Mouse (Mus musculus) heart, postnatal 0 days (tissue): ENCODE measurements at regions not wholly inside any gene's neighbourhood (a gene's known extent, or its start where the extent isn't known, plus 50 kb on each side); places are given as distances from the start of the nearest gene placed in this dataset.

ENCODE experiments used
- ATAC-seq: fragments of 200-750 bp; cut with Nextera tagmentation; 2 replicates; pipeline ENCODE4 v1.8.0; 2017; ENCODE audit warnings: low read depth, moderate number of reproducible peaks, moderate library complexity; ENCODE audit not compliant: insufficient read depth
- DNase-seq: peaks from one replicate; pipeline ENCODE4 v3.0.0-alpha.2; 2016; ENCODE audit warnings: low spot score
- H3K27ac ChIP-seq: fragments of 300-500 bp; sonication (generic); 2 replicates; pipeline ENCODE4 v1.5.1; 2014; ENCODE audit warnings: low read depth, mild to moderate bottlenecking
- H3K27me3 ChIP-seq: fragments of 300-500 bp; sonication (generic); 2 replicates; pipeline ENCODE4 v1.6.1; 2014; ENCODE audit warnings: low read length, mixed read lengths; ENCODE audit not compliant: control insufficient read depth, insufficient read depth
- H3K36me3 ChIP-seq: fragments of 300-500 bp; sonication (generic); replicated peaks from 2 replicates; pipeline ENCODE4 v1.6.1; 2014; ENCODE audit warnings: low read length, mixed read lengths; ENCODE audit not compliant: control insufficient read depth, insufficient read depth
- H3K4me1 ChIP-seq: fragments of 300-500 bp; sonication (generic); 2 replicates; pipeline ENCODE4 v1.6.1; 2014; ENCODE audit warnings: antibody characterized with exemption; ENCODE audit not compliant: control insufficient read depth, insufficient read depth
- H3K4me2 ChIP-seq: fragments of 300-500 bp; sonication (generic); 2 replicates; pipeline ENCODE4 v1.6.1; 2014; ENCODE audit warnings: low read depth, mild to moderate bottlenecking, low read length, moderate library complexity
- H3K4me3 ChIP-seq: fragments of 300-500 bp; sonication (generic); 2 replicates; pipeline ENCODE4 v1.5.1; 2014; ENCODE audit warnings: low read depth, low read length
- H3K9ac ChIP-seq: fragments of 300-500 bp; sonication (generic); replicated peaks from 2 replicates; pipeline ENCODE4 v1.6.1; 2014; ENCODE audit warnings: low read depth, low read length, mixed read lengths
- H3K9me3 ChIP-seq: fragments of 300-500 bp; sonication (generic); replicated peaks from 2 replicates; pipeline ENCODE4 v1.6.1; 2016; ENCODE audit warnings: low read length; ENCODE audit not compliant: control insufficient read depth
- CTCF ChIP-seq: IDR thresholded peaks from 2 replicates; pipeline ENCODE4 v1.5.1; 2016; ENCODE audit warnings: antibody characterized with exemption, control low read depth, low read depth
- EP300 ChIP-seq: IDR thresholded peaks from 2 replicates; pipeline ENCODE4 v1.6.1; 2016; ENCODE audit warnings: antibody characterized with exemption, low read depth
- WGBS: fragments of 180-500 bp; shearing (Covaris S2); extraction: QIAGEN DNeasy Blood & Tissue Kit; methylation state at CpG from one replicate; pipeline ENCODE4 v1.1.7; 2014; 5-methylcytosine and 5-hydroxymethylcytosine counted together

DNA sequence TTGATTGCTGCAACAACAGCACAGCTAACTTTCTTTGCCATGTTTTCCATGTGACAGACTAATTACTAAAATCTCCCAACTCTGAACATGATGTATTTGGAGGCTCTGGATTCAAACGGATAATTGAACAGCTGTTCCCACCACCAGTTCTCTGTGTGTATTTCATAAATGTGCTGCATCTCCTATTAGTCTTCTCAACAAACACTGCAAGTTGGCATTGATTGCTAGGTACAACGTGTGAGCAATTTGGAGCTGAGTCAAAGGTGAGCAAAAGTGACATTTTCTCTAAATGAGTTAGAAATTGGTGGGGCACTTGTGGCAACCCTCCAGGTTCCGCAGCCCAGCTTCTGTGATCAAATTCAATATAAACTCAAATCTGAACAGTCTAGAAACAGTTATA is 259.0 kb upstream of the Kcnip4 start:
- H3K9ac ChIP-seq: no peak overlapping the region
- H3K27ac ChIP-seq: no peak overlapping the region
- WGBS: 58% methylated on average over 3 of the region's 3 CpGs
- H3K9me3 ChIP-seq: no peaks in the 10 kb centered on the region
- ATAC-seq (no peak), DNase-seq (no peak)
- no peak overlapping the region for H3K4me3 ChIP-seq
- no peaks in the 10 kb centered on the region for H3K27me3 ChIP-seq
- no peak for TF ChIP-seq EP300
- no peaks in the 10 kb centered on the region for H3K36me3 ChIP-seq
- no peak overlapping the region for H3K4me2 ChIP-seq
- H3K4me1 ChIP-seq: no peaks in the 10 kb centered on the region

DNA sequence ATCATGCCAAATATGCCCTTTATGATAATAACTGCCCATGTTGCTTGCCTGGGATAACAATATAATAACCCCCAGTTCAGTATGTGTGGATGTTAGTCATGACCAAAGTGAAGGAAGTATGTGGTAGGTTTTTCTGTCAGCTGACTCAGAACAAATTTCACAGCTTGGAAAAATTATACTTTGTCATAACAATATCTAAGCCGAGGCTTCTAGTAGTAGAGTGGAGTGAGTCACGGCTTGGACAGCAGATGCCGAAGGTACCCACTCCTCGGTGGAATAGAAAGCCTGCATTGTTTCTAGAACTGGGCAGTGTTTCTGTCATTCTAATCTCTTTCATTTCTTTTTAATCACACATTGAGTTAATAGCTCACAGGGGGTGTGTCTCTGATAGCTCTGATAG is 236.3 kb upstream of the Kcnip4 start:
- no peaks in the 10 kb centered on the region for H3K4me1 ChIP-seq
- ATAC-seq (no peak), DNase-seq (no peak)
- H3K9ac ChIP-seq: no peak overlapping the region
- H3K4me3 ChIP-seq: no peak overlapping the region
- H3K27ac ChIP-seq: no peak overlapping the region
- WGBS: 72% methylated on average over 4 of the region's 4 CpGs
- TF ChIP-seq EP300 (no peak), CTCF (no peak)
- H3K36me3 ChIP-seq: no peaks in the 10 kb centered on the region
- no peaks in the 10 kb centered on the region for H3K9me3 ChIP-seq
- no peak overlapping the region for H3K4me2 ChIP-seq
- no peaks in the 10 kb centered on the region for H3K27me3 ChIP-seq

DNA sequence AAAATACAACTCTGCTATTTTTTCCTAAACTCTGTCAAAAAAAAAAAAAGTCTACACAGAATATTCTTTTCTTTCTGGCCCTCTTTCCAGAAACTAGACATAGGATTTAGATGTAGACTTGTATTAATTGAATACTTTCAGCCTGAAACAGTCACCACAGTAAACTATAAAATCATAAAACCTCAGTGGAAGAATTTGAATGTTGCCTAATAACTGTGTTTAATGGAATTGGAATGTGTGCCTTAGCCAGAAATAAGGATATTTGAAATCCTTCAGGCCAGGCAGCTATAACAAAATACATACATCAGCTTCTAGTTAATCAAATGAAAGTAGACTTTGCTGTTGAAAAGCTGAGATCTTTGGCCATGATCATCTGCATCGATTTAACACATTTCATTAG is 230.8 kb upstream of the Kcnip4 start:
- no peak for DNase-seq
- Histone ChIP-seq H3K4me1 (no peaks in the 10 kb centered on the region), H3K9ac (no peak overlapping the region), H3K9me3 (no peaks in the 10 kb centered on the region), H3K36me3 (no peaks in the 10 kb centered on the region), H3K27me3 (no peaks in the 10 kb centered on the region), H3K27ac (no peak overlapping the region), H3K4me3 (no peak overlapping the region), H3K4me2 (no peak overlapping the region)
- no peak for TF ChIP-seq EP300
- no peak for TF ChIP-seq CTCF
- ATAC-seq: no peak
- WGBS: 66% methylated on average over 1 of the region's 1 CpGs

DNA sequence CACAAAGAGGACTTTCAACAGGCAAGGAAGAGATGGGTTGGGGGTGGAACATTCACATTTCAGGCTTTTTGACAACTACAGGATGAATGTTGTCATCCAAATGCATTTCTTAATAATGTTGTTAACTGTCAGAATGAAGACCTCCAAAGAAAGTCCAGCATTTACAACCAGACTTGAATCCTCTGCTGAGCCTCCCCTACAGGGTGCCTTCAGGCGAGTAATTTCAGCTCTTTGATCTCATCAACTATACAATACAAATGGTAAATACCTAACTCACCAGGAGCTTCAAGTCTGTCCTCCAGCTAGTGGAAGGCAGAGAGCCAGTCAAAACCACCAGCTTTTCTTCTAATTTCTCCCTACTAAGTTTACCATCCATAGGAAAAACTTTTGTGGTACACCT is 187.9 kb upstream of the Kcnip4 start:
- Histone ChIP-seq H3K27me3 (no peaks in the 10 kb centered on the region), H3K27ac (no peak overlapping the region), H3K4me1 (no peaks in the 10 kb centered on the region), H3K9me3 (no peaks in the 10 kb centered on the region), H3K4me3 (no peak overlapping the region), H3K9ac (no peak overlapping the region), H3K4me2 (no peak overlapping the region), H3K36me3 (no peaks in the 10 kb centered on the region)
- DNase-seq (no peak), ATAC-seq (no peak)
- 50% methylated on average over 1 of the region's 1 CpGs for WGBS
- TF ChIP-seq EP300 (no peak), CTCF (no peak)

DNA sequence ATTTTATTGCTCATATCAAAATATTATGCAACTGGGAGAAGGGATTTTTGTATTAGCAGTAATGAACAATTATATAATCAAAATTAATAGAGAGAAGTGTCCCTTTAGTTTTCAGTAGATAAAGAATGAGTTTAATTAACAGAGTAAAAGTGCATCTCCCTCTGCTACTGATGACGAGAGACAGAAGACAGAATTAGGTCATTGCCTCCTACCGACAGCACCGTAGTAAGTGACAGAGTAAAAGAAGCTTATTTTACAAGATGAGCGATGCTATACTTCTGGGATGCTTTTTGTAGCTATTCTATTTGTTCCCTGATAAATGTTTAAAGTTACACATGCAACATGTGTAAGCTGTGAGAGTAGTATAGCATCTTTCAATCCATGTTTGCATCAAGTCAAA is 157.4 kb upstream of the Kcnip4 start:
- WGBS: 78% methylated on average over 4 of the region's 4 CpGs
- Histone ChIP-seq H3K9ac (no peak overlapping the region), H3K4me3 (no peak overlapping the region), H3K27me3 (no peaks in the 10 kb centered on the region), H3K36me3 (no peaks in the 10 kb centered on the region), H3K4me1 (no peaks in the 10 kb centered on the region), H3K4me2 (no peak overlapping the region), H3K27ac (no peak overlapping the region), H3K9me3 (no peaks in the 10 kb centered on the region)
- DNase-seq (no peak), ATAC-seq (no peak)
- TF ChIP-seq EP300: no peak
- no peak for TF ChIP-seq CTCF

DNA sequence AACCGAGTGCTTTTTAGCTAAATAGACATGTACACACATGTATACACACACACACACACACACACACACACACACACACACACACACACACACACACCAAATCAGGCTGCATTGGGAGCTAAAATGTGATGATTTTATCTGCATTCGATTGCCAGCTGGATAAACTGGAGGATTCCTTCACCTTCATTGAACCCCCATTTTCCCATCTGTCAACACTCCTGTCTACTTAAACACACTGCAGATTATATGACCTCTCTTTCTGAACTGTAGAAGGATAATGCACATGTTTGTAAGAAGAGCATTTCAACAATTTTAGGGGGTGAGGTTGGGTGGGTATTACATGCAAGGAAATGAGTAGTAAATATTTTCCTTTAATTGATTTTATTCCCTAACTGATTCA is 156.8 kb upstream of the Kcnip4 start:
- Histone ChIP-seq H3K4me1 (no peaks in the 10 kb centered on the region), H3K27ac (no peak overlapping the region), H3K9ac (no peak overlapping the region), H3K4me2 (no peak overlapping the region), H3K27me3 (no peaks in the 10 kb centered on the region), H3K36me3 (no peaks in the 10 kb centered on the region), H3K9me3 (no peaks in the 10 kb centered on the region), H3K4me3 (no peak overlapping the region)
- 53% methylated on average over 2 of the region's 2 CpGs for WGBS
- TF ChIP-seq CTCF (no peak), EP300 (no peak)
- DNase-seq: no peak
- ATAC-seq: no peak
